Mouse (Mus musculus) liver, postnatal 0 days (tissue): ENCODE measurements around the gene C2cd4a. TPM values are rescaled to one million over a fixed set of nuclear protein-coding genes. Genes with fewer than 3 reads are reported as not detected.

ENCODE experiments used
- ATAC-seq: fragments of 200-750 bp; cut with Nextera tagmentation; 2 replicates; pipeline ENCODE4 v1.8.0; 2017; ENCODE audit warnings: mild to moderate bottlenecking, moderate library complexity
- DNase-seq: peaks from one replicate; pipeline ENCODE4 v3.0.0-alpha.2; 2016
- H3K27ac ChIP-seq: fragments of 300-500 bp; sonication (generic); 2 replicates; pipeline ENCODE4 v1.5.1; 2014; ENCODE audit warnings: antibody characterized with exemption, moderate library complexity, mild to moderate bottlenecking, low read depth
- H3K27me3 ChIP-seq: fragments of 300-500 bp; sonication (generic); 2 replicates; pipeline ENCODE4 v1.6.1; 2014; ENCODE audit warnings: low read length, control low read depth, mixed read lengths; ENCODE audit not compliant: insufficient read depth
- H3K36me3 ChIP-seq: fragments of 300-500 bp; sonication (generic); replicated peaks from 2 replicates; pipeline ENCODE4 v1.6.1; 2014; ENCODE audit warnings: mild to moderate bottlenecking, control low read depth, low read length, moderate library complexity, mixed read lengths; ENCODE audit not compliant: insufficient read depth
- H3K4me1 ChIP-seq: fragments of 300-500 bp; sonication (generic); 2 replicates; pipeline ENCODE4 v1.6.1; 2014; ENCODE audit warnings: antibody characterized with exemption, mild to moderate bottlenecking, control low read depth; ENCODE audit not compliant: insufficient read depth
- H3K4me2 ChIP-seq: fragments of 300-500 bp; sonication (generic); 2 replicates; pipeline ENCODE4 v1.6.1; 2014; ENCODE audit warnings: low read depth, mild to moderate bottlenecking, low read length, moderate library complexity, mixed read lengths
- H3K4me3 ChIP-seq: fragments of 300-500 bp; sonication (generic); 2 replicates; pipeline ENCODE4 v1.5.1; 2014; ENCODE audit warnings: low read depth, low read length
- H3K9ac ChIP-seq: fragments of 300-500 bp; sonication (generic); replicated peaks from 2 replicates; pipeline ENCODE4 v1.6.1; 2014; ENCODE audit warnings: mild to moderate bottlenecking, moderate library complexity
- H3K9me3 ChIP-seq: fragments of 300-500 bp; sonication (generic); 2 replicates; pipeline ENCODE4 v1.6.1; 2016; ENCODE audit warnings: mild to moderate bottlenecking, control low read depth, low read length, mixed read lengths
- CTCF ChIP-seq: sonication (generic); IDR thresholded peaks from 2 replicates; pipeline ENCODE4 v1.5.1; 2016; ENCODE audit warnings: antibody characterized with exemption, low read depth
- EP300 ChIP-seq: IDR thresholded peaks from 2 replicates; pipeline ENCODE4 v1.6.1; 2016; ENCODE audit warnings: antibody characterized with exemption, low read depth, mild to moderate bottlenecking
- WGBS: fragments of 180-500 bp; shearing (Covaris S2); extraction: QIAGEN DNeasy Blood & Tissue Kit; methylation state at CpG from one replicate; pipeline ENCODE4 v1.1.7; 2014; ENCODE audit not compliant: insufficient replicate concordance; 5-methylcytosine and 5-hydroxymethylcytosine counted together
- polyA plus RNA-seq: library from polyadenylated mRNA; unstranded; fragments of >200 nt; fragmentation: Nextera tagmentation; extraction: Ambion mirVana; gene quantifications from 2 replicates; pipeline ENCODE4 v1.2.1, GENCODE M21; 2015

C2cd4a gene
- polyA plus RNA-seq, 1 experiment from 2014 or later, result 0.89 TPM

DNA sequence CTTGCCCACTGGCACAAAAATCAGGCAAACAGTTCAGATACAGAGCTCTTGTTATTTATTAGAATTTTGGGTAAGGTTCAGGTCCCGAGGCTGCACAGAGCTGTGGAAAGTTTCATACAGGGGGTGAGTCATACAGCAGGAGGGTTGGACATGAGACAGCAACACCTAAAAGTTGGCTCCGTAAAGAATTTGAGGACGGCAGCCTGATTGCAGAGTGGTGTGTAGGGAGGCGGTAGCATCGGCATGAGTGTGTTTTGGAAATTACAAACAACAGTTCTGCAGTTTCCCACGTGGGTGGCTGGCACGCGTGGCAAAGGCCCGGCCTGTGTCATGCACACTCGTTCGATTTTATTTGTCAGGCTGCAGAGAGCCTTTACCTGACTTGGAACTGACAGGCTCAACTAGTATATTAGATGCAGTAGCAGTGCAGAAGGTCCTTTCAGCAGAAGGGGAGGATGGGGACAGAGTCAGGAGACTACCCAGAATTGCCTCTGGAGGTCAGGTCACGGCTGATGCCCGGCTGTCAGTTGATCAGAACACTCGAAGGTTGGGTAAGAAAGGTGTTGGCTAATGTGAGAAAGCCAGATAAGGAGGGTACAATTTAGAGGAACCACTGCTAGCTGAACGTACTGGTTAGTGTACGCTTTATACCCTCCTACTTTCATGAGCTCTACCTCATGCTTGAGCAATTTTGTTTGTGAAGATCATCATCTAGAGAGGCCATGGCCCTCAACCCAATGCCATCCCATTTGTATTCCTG is 37.7 kb upstream of the C2cd4a start:
- H3K4me3 ChIP-seq, result no peak overlapping the region
- H3K9me3 ChIP-seq, result no peaks in the 10 kb centered on the region
- H3K27me3 ChIP-seq, result no peaks in the 10 kb centered on the region
- peak; percentile 86 for ATAC-seq
- peaks cover 14% of the 10 kb centered on the region; the same call in 1 of the 2 replicates for H3K4me1 ChIP-seq
- H3K27ac ChIP-seq, result no peak overlapping the region
- WGBS, result 62% methylated on average over 16 of the region's 16 CpGs
- peaks cover 8% of the 10 kb centered on the region for H3K36me3 ChIP-seq
- TF ChIP-seq CTCF (0 out of 2 replicates have a peak, but pooled peaks have one; percentile 7), EP300 (peak; percentile 84)
- H3K9ac ChIP-seq, result no peak overlapping the region
- H3K4me2 ChIP-seq, result 0 out of 2 replicates have a peak overlapping the region, but pooled peaks have one; percentile 4
- DNase-seq, result peak; percentile 26

DNA sequence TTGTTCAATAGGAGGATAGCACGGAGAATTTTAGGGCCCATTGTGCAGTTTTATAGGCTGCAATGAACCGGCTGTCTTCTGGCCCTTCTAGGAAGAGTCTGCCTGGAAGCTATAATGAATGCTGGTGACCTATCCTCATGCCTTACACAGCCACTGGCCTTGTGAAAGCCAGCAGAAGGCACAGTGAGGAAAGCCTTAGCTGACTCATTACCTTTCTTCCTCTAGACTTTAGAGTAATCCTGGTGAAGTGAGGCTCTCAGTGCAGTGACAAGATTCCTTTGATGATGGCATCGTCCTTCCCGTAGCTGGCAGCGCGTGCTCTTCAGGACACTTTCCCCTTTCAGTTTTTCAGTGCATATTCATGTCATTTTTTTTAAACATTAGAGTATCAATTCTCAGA is 35.3 kb upstream of the C2cd4a start:
- Histone ChIP-seq H3K27ac (no peak overlapping the region), H3K4me1 (peaks cover 25% of the 10 kb centered on the region; the same call in 1 of the 2 replicates), H3K4me2 (no peak overlapping the region), H3K9ac (no peak overlapping the region), H3K9me3 (no peaks in the 10 kb centered on the region), H3K36me3 (peaks cover 4% of the 10 kb centered on the region; the same call in 1 of the 2 replicates), H3K4me3 (no peak overlapping the region), H3K27me3 (no peaks in the 10 kb centered on the region)
- no peak for TF ChIP-seq CTCF
- TF ChIP-seq EP300, result no peak
- no peak for ATAC-seq
- WGBS, result 88% methylated on average over 6 of the region's 6 CpGs
- DNase-seq, result no peak

DNA sequence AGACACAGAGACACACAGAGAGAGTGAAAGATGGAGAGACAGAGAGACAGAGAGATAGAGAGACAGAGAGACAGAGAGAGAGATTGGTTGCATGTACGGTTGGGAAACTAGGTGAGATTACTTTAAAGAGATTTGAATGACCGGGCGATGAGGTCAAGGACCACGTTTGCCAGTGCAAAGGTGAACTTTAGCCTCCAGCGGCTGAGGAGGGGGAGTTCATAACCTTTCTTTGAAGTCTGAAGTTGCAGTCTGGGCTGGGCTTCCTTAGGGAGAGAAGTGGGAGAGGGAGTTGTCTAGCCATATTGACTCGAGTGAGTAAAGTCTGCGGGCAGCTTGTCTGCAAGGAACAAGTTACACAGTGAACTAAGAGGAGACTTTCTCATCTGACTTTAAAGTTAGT is 33.3 kb upstream of the C2cd4a start:
- H3K27ac ChIP-seq, result 0 out of 2 replicates have a peak overlapping the region, but pooled peaks have one; percentile 29
- H3K9me3 ChIP-seq, result no peaks in the 10 kb centered on the region
- 65% methylated on average over 7 of the region's 7 CpGs for WGBS
- no peaks in the 10 kb centered on the region for H3K27me3 ChIP-seq
- H3K4me2 ChIP-seq, result peak overlapping the region; percentile 5; the same call in 1 of the 2 replicates
- ATAC-seq, result 0 out of 2 replicates have a peak, but pooled peaks have one; percentile 38
- no peak for DNase-seq
- H3K9ac ChIP-seq, result no peak overlapping the region
- peaks cover 25% of the 10 kb centered on the region; the same call in 1 of the 2 replicates for H3K4me1 ChIP-seq
- TF ChIP-seq CTCF (no peak), EP300 (no peak)
- no peak overlapping the region for H3K4me3 ChIP-seq
- H3K36me3 ChIP-seq, result no peaks in the 10 kb centered on the region

DNA sequence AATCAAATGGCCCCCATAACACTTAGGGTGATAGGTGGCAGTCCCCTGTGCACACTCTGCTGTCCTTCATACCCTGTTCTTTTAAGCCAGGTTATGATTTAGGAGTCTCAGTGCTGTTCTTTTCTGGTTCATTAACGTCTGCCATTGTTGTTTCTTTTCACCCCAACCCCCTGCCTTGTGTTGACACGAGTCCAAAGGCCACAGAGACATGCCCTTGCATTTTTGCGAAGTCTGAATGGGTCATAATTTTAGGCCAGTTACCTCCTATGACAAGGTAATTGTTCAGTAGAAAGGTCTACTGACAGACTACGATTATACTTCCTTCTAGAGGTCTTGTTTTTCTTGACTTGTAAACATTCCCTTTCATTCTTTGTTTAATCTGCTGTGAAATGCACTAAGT is 31.9 kb upstream of the C2cd4a start:
- H3K4me3 ChIP-seq, result no peak overlapping the region
- H3K4me2 ChIP-seq, result 0 out of 2 replicates have a peak overlapping the region, but pooled peaks have one; percentile 7
- no peaks in the 10 kb centered on the region for H3K36me3 ChIP-seq
- 0 out of 2 replicates have a peak overlapping the region, but pooled peaks have one; percentile 55 for H3K27ac ChIP-seq
- H3K4me1 ChIP-seq, result peaks cover 22% of the 10 kb centered on the region; the same call in 1 of the 2 replicates
- TF ChIP-seq CTCF (no peak), EP300 (no peak)
- no peaks in the 10 kb centered on the region for H3K9me3 ChIP-seq
- H3K9ac ChIP-seq, result no peak overlapping the region
- ATAC-seq, result no peak
- H3K27me3 ChIP-seq, result no peaks in the 10 kb centered on the region
- WGBS, result 50% methylated on average over 4 of the region's 4 CpGs
- no peak for DNase-seq

DNA sequence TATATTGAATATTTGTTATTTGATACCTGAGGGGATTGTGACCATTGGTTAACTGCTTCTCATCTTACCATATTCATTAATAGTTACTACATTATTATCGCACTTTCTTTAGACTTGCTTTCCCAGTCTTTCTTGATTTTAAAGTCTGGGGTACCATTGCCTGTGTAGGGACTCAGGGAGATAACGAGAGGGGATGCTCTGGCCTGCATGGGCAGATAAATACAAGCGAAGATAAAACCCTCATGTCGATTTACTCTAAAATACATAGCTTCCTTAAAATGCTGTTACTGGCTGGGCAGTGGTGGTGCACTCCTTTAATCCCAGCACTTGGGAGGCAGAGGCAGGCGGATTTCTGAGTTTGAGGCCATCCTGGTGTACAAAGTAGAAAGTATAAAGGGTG is 31.2 kb upstream of the C2cd4a start:
- Histone ChIP-seq H3K4me1 (peaks cover 22% of the 10 kb centered on the region; the same call in 1 of the 2 replicates), H3K9ac (no peak overlapping the region), H3K9me3 (no peaks in the 10 kb centered on the region), H3K4me2 (peak overlapping the region; percentile 36; the same call in 1 of the 2 replicates), H3K4me3 (no peak overlapping the region), H3K27ac (no peak overlapping the region), H3K27me3 (no peaks in the 10 kb centered on the region), H3K36me3 (peaks cover under 1% of the 10 kb centered on the region; the same call in 1 of the 2 replicates)
- WGBS, result 58% methylated on average over 5 of the region's 5 CpGs
- ATAC-seq (no peak), DNase-seq (no peak)
- TF ChIP-seq EP300 (peak; percentile 83), CTCF (no peak)

DNA sequence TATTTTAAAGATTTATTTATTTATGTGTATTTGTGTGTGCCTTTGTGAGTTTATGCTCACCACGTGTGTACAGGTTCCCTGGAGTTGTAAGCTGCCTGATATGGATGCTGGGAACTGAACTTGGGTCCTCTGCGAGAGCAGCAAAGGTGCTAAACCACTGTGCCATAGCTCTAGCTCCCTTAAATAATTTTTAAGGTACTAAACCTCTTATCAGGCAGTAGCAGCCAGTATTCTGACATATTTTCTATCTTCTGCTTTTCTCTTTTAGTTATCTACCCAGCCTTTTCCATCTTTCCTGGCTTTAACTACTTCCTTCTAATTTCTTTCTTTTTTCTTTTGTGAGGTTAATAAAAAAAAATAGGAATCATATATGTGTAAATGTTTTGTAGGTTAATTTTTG is 28.1 kb upstream of the C2cd4a start:
- no peak overlapping the region for H3K9ac ChIP-seq
- H3K36me3 ChIP-seq, result peaks cover 11% of the 10 kb centered on the region
- peak; percentile 59; the same call in 1 of the 2 replicates for TF ChIP-seq EP300
- no peak for TF ChIP-seq CTCF
- ATAC-seq (no peak), DNase-seq (no peak)
- no peaks in the 10 kb centered on the region for H3K9me3 ChIP-seq
- WGBS, result 63% methylated on average over 2 of the region's 2 CpGs
- no peak overlapping the region for H3K27ac ChIP-seq
- no peak overlapping the region for H3K4me2 ChIP-seq
- H3K27me3 ChIP-seq, result no peaks in the 10 kb centered on the region
- peaks cover 16% of the 10 kb centered on the region; the same call in 1 of the 2 replicates for H3K4me1 ChIP-seq
- H3K4me3 ChIP-seq, result no peak overlapping the region
